ENCODE assay signal across 8 mouse cellular contexts in genomic region chr5:32785313-32785915, GRCm38 (mm10). TPM values are rescaled to one million over a fixed set of nuclear protein-coding genes. Genes with fewer than 3 reads are reported as not detected.
DNase-seq lines count a peak whose midpoint lies in the region; ATAC-seq lines count a peak whose summit lies in the region.

TSS of gene Pisd (minus strand) at chr5:32785646.

- peaks cover 8% of the 10 kb centered on the region; the same call in 1 of the 2 replicates for H3K4me1 ChIP-seq in intestine, embryonic 14.5 days (replicated peaks; ENCODE audit: control insufficient read depth, insufficient read depth, low read length)

- ATAC-seq in intestine, embryonic 14.5 days (replicated peaks; ENCODE audit: low FRiP score, low TSS enrichment, low read depth), result peak; percentile 98

- intact Hi-C loops in left cerebral cortex, postnatal 14 days (cut with DNase I), result no loop called here

- H3K36me3 ChIP-seq in intestine, embryonic 14.5 days (ENCODE audit: control insufficient read depth, insufficient read depth, low read length), result 0 out of 2 replicates have a peak, but pooled peaks cover 8% of the 10 kb centered on the region

- WGBS in intestine, embryonic 14.5 days, result under 1% methylated on average over 52 of the region's 52 CpGs

- peak within 1 kb of the TSS; percentile 74 for H3K9ac ChIP-seq in intestine, embryonic 14.5 days (ENCODE audit: low read length)

- H3K27ac ChIP-seq in intestine, embryonic 14.5 days (ENCODE audit: low read depth), result no peak within 1 kb of the TSS

- H3K27me3 ChIP-seq in intestine, embryonic 14.5 days (replicated peaks; ENCODE audit: control insufficient read depth, insufficient read depth, low read length), result no peaks in the 10 kb centered on the region

- peak; percentile 90 to 93 for DNase-seq in adrenal gland, adult 18-20 months (ENCODE audit: low spot score in 2 of 2)
- DNase-seq in embryo, embryonic 11 days, result peak; percentile 98
- DNase-seq in gastrocnemius, postnatal 25 days, result peak; percentile 92
- DNase-seq in intestine, embryonic 14.5 days (ENCODE audit: low spot score), result peak; percentile 94
- peak; percentile 96 to 97 for DNase-seq in left cerebral cortex, postnatal 14 days (ENCODE audit: low spot score in 2 of 2)
- DNase-seq in mesoderm, embryonic 11.5 days (ENCODE audit: low read depth, low spot score), result peak; percentile 94
- DNase-seq in right cerebral cortex, postnatal 36 days (ENCODE audit: low spot score in 2 of 2), result peak; percentile 97
- DNase-seq in yolk sac, embryonic 10.5 days (ENCODE audit: low spot score), result peak; percentile 92

- peak within 1 kb of the TSS; percentile 90 for H3K4me3 ChIP-seq in intestine, embryonic 14.5 days (ENCODE audit: low read depth, low read length)

- H3K4me2 ChIP-seq in intestine, embryonic 14.5 days (ENCODE audit: low read length), result peak within 1 kb of the TSS; percentile 91

- no peaks in the 10 kb centered on the region for H3K9me3 ChIP-seq in intestine, embryonic 14.5 days (ENCODE audit: control insufficient read depth, low read length)

RNA-seq across cellular contexts. Expression of gene Pisd, which starts in this region (rescaled TPM):
- total RNA-seq in adrenal gland, adult 18-20 months (2021), result 10 to 100 TPM; 62.7 to 63.9 TPM
- 10 to 100 TPM; 14.0 to 15.8 TPM for total RNA-seq in gastrocnemius, postnatal 25 days (2021)
- 93.8 and 96.4 TPM in 2 replicates for polyA plus RNA-seq in intestine, embryonic 14.5 days (2014; fragmentation: Nextera tagmentation; extraction: Ambion mirVana)
- total RNA-seq in left cerebral cortex, postnatal 14 days (2021), result 10 to 100 TPM; 53.4 to 63.7 TPM
